Mouse (Mus musculus) embryonic facial prominence, embryonic 13.5 days (tissue): ENCODE measurements around the gene Myh9. TPM values are rescaled to one million over a fixed set of nuclear protein-coding genes. Genes with fewer than 3 reads are reported as not detected.
"Not testable (repeated sequence)": the region's sequence is repeated elsewhere in the genome, so short reads cannot be mapped to it uniquely, and the experiment has no call there.

Source experiments
- ATAC-seq: fragments of 200-750 bp; cut with Nextera tagmentation; 2 replicates; pipeline ENCODE4 v1.8.0; 2017; ENCODE audit warnings: low read depth; ENCODE audit not compliant: insufficient number of reproducible peaks, insufficient read depth, low FRiP score, low TSS enrichment
- H3K27ac ChIP-seq: fragments of 300-500 bp; sonication (generic); 2 replicates; pipeline ENCODE4 v1.5.1; 2015; ENCODE audit warnings: moderate library complexity, mild to moderate bottlenecking, inconsistent platforms
- H3K27me3 ChIP-seq: fragments of 300-500 bp; sonication (generic); 2 replicates; pipeline ENCODE4 v1.6.1; 2015; ENCODE audit warnings: mild to moderate bottlenecking, inconsistent platforms
- H3K36me3 ChIP-seq: fragments of 300-500 bp; sonication (generic); 2 replicates; pipeline ENCODE4 v1.6.1; 2015; ENCODE audit warnings: mild to moderate bottlenecking, inconsistent platforms
- H3K4me1 ChIP-seq: fragments of 300-500 bp; sonication (generic); 2 replicates; pipeline ENCODE4 v1.6.1; 2015; ENCODE audit warnings: inconsistent platforms
- H3K4me2 ChIP-seq: fragments of 300-500 bp; sonication (generic); 2 replicates; pipeline ENCODE4 v1.6.1; 2015; ENCODE audit warnings: moderate library complexity, mild to moderate bottlenecking, inconsistent platforms
- H3K4me3 ChIP-seq: fragments of 300-500 bp; sonication (generic); 2 replicates; pipeline ENCODE4 v1.5.1; 2015; ENCODE audit warnings: mild to moderate bottlenecking, inconsistent platforms
- H3K9ac ChIP-seq: fragments of 300-500 bp; sonication (generic); 2 replicates; pipeline ENCODE4 v1.6.1; 2015; ENCODE audit warnings: mild to moderate bottlenecking, inconsistent platforms
- H3K9me3 ChIP-seq: fragments of 300-500 bp; sonication (generic); 2 replicates; pipeline ENCODE4 v1.6.1; 2016; ENCODE audit warnings: inconsistent platforms
- WGBS: fragments of 180-500 bp; shearing (Covaris S2); methylation state at CpG from one replicate; pipeline ENCODE4 v1.1.7; 2015; ENCODE audit warnings: mixed read lengths; 5-methylcytosine and 5-hydroxymethylcytosine counted together
- polyA plus RNA-seq: library from polyadenylated mRNA; unstranded; fragments of >200 nt; fragmentation: Nextera tagmentation; extraction: Ambion mirVana; gene quantifications from 2 replicates; pipeline ENCODE4 v1.2.1, GENCODE M21; 2015

The Myh9 gene
- polyA plus RNA-seq, 1 experiment from 2014 or later = 36.2 TPM

DNA sequence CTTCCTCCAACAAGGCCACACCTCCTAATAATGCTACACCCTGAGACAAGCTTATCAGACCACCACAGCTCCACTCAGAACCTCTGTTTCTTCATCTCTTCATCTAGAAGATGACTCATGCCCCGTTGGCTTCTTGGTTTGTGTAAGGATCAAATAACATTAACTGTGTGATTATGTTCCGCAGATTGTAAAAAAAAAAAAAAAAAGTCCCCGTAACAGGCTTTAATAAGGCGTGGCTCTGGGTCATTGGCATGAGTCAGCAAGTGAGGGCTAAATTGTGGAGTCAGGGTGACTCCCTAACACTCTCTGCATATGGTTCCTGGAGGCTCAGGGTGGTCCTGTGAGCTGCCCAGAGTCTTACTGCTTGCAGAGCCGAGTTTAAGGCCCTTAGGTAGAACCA, 39.7 kb upstream of the Myh9 start:
- 39% methylated on average over 5 of the region's 5 CpGs for WGBS
- H3K27me3 ChIP-seq = no peaks in the 10 kb centered on the region
- H3K9me3 ChIP-seq = no peaks in the 10 kb centered on the region
- H3K9ac ChIP-seq = no peak overlapping the region
- H3K4me1 ChIP-seq = peaks cover 24% of the 10 kb centered on the region
- no peak overlapping the region for H3K4me2 ChIP-seq
- no peaks in the 10 kb centered on the region for H3K36me3 ChIP-seq
- ATAC-seq = no peak
- peak overlapping the region; percentile 84 for H3K27ac ChIP-seq
- H3K4me3 ChIP-seq = no peak overlapping the region

DNA sequence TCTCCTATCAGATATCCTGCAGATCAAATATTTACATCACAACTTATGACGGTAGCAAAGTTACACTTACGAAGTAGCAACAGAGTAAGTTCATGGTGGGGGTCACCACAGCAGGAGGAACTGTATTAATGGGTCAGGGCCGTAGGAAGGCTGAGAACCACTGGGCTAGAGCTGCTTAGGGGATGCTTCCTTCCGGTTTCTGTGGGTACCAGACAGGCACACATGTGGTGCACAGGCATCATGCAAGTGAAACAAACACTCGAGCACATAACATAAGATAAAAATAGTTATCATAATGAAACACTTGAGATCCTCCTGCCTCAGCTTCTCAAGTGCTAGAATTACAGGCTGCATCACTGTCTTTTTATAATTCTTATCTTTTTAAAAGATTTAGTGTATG, 38.8 kb upstream of the Myh9 start:
- no peaks in the 10 kb centered on the region for H3K36me3 ChIP-seq
- no peak for ATAC-seq
- H3K4me1 ChIP-seq = peaks cover 24% of the 10 kb centered on the region
- H3K4me2 ChIP-seq = no peak overlapping the region
- H3K9me3 ChIP-seq = no peaks in the 10 kb centered on the region
- no peak overlapping the region for H3K9ac ChIP-seq
- H3K4me3 ChIP-seq = no peak overlapping the region
- no peak overlapping the region for H3K27ac ChIP-seq
- WGBS = 83% methylated on average over 5 of the region's 5 CpGs
- H3K27me3 ChIP-seq = no peaks in the 10 kb centered on the region

DNA sequence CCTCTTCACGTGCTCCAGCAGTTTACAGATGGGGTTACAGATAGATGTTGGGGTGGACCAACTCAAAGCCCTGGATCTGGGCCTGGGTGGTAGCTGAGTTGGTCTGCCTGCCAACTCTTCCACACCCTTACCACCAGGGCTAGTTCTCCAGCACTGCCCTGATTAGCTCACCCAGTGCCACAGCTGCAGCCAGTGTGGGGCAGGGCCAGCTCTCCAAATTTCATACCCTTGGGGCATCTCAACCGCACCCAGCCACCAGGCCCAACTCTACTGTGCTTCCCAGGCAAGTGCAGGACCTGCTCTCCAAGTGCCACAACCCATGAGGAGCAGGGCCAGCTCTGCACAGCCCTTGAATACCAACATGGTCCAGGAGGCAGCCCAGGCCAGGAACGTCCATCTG, 37.8 kb upstream of the Myh9 start:
- Histone ChIP-seq H3K4me1 (peaks cover 24% of the 10 kb centered on the region), H3K36me3 (no peaks in the 10 kb centered on the region), H3K4me3 (no peak overlapping the region), H3K27me3 (no peaks in the 10 kb centered on the region), H3K9ac (no peak overlapping the region), H3K27ac (no peak overlapping the region), H3K9me3 (no peaks in the 10 kb centered on the region), H3K4me2 (no peak overlapping the region)
- no peak for ATAC-seq
- 80% methylated on average over 3 of the region's 3 CpGs for WGBS

DNA sequence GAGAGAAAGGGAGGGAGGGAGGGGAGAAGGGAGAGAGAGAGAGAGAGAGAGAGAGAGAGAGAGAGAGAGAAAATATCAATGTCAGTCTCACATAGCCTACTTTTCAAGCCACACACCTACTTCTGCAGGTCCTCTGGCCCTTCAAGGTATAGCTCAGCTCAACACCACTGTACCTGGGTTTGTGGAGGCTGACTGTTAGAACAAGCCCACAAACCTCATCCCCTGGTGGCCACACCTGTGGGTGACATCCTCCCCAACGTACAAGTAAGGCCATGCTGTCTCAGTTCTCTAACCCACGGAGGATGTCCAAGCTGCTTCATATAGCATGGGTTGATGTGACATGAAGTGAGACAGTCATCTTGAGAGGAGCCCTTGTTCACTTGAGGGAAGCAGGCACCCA, 35.2 kb upstream of the Myh9 start:
- no peak overlapping the region for H3K27ac ChIP-seq
- H3K27me3 ChIP-seq = no peaks in the 10 kb centered on the region
- no peaks in the 10 kb centered on the region for H3K9me3 ChIP-seq
- H3K36me3 ChIP-seq = no peaks in the 10 kb centered on the region
- WGBS = 72% methylated on average over 2 of the region's 2 CpGs
- H3K4me1 ChIP-seq = peaks cover 5% of the 10 kb centered on the region
- H3K4me3 ChIP-seq = no peak overlapping the region
- no peak overlapping the region for H3K9ac ChIP-seq
- no peak for ATAC-seq
- no peak overlapping the region for H3K4me2 ChIP-seq

DNA sequence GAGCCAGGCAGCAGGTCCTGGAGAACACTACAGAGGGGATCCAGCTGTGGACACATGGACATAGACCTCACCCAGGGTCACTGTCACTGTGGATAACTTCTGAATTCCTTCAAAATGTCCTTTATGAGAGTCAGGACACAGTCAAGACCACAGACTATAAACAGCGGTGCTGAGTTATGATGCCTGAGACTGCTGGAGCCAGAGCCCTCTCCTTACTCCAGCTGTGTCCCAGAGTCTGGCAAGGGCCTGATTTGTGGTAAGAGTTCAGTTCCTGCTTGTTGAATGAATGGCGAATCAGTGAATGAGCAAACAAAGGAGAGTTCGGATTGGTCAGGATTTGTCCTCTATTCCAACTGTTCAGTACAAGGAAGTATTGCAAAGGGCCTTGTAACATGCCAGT, 34.7 kb upstream of the Myh9 start:
- no peaks in the 10 kb centered on the region for H3K27me3 ChIP-seq
- H3K9me3 ChIP-seq = no peaks in the 10 kb centered on the region
- H3K9ac ChIP-seq = no peak overlapping the region
- no peaks in the 10 kb centered on the region for H3K36me3 ChIP-seq
- 77% methylated on average over 3 of the region's 3 CpGs for WGBS
- no peak for ATAC-seq
- H3K4me3 ChIP-seq = no peak overlapping the region
- no peak overlapping the region for H3K27ac ChIP-seq
- H3K4me2 ChIP-seq = no peak overlapping the region
- peaks cover under 1% of the 10 kb centered on the region; the same call in 1 of the 2 replicates for H3K4me1 ChIP-seq

DNA sequence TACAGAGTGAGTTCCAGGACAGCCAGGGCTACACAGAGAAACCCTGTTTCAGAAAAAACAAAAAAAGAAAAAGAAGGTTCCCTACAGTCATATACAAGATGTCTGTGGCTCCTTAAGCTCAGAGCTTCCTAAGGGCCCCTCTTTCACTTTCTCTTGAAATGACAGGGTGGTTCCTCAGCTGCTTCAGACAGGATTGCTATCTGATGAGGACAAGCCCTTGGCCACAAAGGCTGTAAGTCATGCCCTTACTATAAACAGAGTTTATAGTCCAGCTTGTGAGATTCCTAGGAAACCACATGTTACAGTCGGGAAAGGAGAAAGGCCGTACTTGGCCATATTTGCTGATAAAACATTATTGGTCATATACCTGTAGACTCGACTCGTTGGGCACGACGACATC, 34.0 kb upstream of the Myh9 start:
- H3K4me1 ChIP-seq = no peaks in the 10 kb centered on the region
- H3K9ac ChIP-seq = no peak overlapping the region
- no peaks in the 10 kb centered on the region for H3K9me3 ChIP-seq
- no peaks in the 10 kb centered on the region for H3K36me3 ChIP-seq
- H3K27me3 ChIP-seq = no peaks in the 10 kb centered on the region
- no peak overlapping the region for H3K4me3 ChIP-seq
- 93% methylated on average over 6 of the region's 6 CpGs for WGBS
- H3K27ac ChIP-seq = no peak overlapping the region
- no peak overlapping the region for H3K4me2 ChIP-seq
- ATAC-seq = no peak

DNA sequence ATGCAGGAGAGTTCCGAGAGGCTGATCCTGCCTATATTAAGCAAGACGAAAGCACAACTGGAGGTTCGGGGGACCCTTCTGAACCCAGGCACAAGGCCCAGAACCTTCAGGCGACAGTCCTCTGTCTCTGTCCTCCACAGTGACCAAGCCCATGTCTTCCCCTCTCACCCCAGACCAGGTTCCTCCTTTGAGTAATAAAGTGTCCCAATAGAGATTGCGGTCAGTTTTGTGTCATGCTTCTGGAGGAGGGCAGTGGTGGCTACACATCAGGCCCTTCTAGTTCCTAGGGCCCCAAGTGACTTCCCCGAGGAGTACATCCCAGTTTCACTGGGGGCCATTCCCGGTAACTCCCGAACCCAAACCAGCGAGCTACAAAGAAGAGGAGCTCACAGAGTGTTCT, 32.8 kb upstream of the Myh9 start:
- Histone ChIP-seq H3K4me2 (no peak overlapping the region), H3K4me3 (no peak overlapping the region), H3K9me3 (no peaks in the 10 kb centered on the region), H3K9ac (no peak overlapping the region), H3K36me3 (no peaks in the 10 kb centered on the region), H3K4me1 (no peaks in the 10 kb centered on the region), H3K27ac (no peak overlapping the region), H3K27me3 (no peaks in the 10 kb centered on the region)
- no peak for ATAC-seq
- WGBS = 93% methylated on average over 9 of the region's 9 CpGs

DNA sequence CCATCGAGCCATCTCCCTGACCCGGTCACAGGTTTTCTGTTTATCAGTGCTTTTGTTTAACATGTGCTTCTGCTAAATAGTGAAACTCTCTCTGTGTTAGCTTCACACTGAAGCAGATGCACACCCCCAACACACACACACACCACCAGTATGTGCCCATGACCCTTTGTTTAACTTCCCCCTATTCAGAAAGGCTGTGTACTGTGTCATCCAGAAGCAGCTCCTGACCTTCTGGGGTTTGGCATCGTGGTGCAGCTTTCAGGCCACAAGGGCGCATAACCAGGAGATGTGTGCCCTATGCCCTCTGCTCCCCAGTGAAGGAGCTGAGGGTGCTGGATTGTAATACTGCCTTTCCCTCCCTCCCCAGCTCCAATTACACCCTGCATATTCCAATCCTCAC, 32.3 kb upstream of the Myh9 start:
- no peaks in the 10 kb centered on the region for H3K27me3 ChIP-seq
- no peaks in the 10 kb centered on the region for H3K9me3 ChIP-seq
- WGBS = 67% methylated on average over 4 of the region's 4 CpGs
- no peak overlapping the region for H3K4me2 ChIP-seq
- no peak for ATAC-seq
- no peak overlapping the region for H3K4me3 ChIP-seq
- no peaks in the 10 kb centered on the region for H3K36me3 ChIP-seq
- H3K4me1 ChIP-seq = no peaks in the 10 kb centered on the region
- H3K9ac ChIP-seq = no peak overlapping the region
- no peak overlapping the region for H3K27ac ChIP-seq

DNA sequence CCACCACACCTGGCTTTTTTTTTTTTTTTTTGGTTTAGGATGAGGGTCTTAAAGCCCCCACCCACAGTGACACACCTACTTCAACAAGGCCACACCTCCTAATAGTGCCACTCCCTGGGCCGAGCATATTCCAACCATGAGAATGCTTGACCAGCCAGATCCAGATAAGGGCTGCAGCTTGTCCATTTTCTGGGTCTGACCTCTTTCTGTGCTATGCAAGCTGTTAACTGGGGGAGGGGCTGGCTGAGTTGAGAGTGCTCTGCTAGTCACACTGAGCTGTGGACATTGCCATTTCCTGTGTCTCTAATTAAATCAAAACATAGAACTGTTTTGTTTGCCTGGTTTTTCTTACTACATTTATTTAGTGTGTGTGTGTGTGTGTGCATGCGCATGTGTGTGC, 31.6 kb upstream of the Myh9 start:
- Histone ChIP-seq H3K27ac (no peak overlapping the region), H3K9ac (no peak overlapping the region), H3K4me1 (no peaks in the 10 kb centered on the region), H3K9me3 (no peaks in the 10 kb centered on the region), H3K4me2 (no peak overlapping the region), H3K36me3 (no peaks in the 10 kb centered on the region), H3K4me3 (no peak overlapping the region), H3K27me3 (no peaks in the 10 kb centered on the region)
- WGBS = 74% methylated on average over 2 of the region's 2 CpGs
- ATAC-seq = no peak

DNA sequence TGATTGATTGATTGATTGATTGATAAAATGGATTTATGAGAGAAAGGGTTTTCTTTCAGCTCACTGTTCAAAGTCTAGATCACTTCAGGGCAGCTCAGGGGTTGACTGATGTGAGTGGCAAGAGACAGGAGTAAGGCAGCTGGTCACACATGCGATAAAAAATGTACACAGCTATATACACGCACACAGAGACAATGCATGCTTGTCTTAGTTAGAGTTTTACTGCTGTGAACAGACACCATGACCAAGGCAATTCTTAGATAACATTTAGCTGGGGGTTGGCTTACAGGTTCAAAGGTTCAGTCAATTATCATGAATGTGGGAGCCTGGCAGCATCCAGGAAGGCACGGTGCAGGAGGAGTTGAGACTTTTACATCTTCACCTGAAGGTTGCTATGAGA, 31.0 kb upstream of the Myh9 start:
- H3K36me3 ChIP-seq = no peaks in the 10 kb centered on the region
- H3K27ac ChIP-seq = no peak overlapping the region
- 80% methylated on average over 3 of the region's 3 CpGs for WGBS
- H3K4me2 ChIP-seq = no peak overlapping the region
- H3K27me3 ChIP-seq = no peaks in the 10 kb centered on the region
- H3K9ac ChIP-seq = no peak overlapping the region
- no peak overlapping the region for H3K4me3 ChIP-seq
- no peaks in the 10 kb centered on the region for H3K4me1 ChIP-seq
- no peak for ATAC-seq
- H3K9me3 ChIP-seq = no peaks in the 10 kb centered on the region

DNA sequence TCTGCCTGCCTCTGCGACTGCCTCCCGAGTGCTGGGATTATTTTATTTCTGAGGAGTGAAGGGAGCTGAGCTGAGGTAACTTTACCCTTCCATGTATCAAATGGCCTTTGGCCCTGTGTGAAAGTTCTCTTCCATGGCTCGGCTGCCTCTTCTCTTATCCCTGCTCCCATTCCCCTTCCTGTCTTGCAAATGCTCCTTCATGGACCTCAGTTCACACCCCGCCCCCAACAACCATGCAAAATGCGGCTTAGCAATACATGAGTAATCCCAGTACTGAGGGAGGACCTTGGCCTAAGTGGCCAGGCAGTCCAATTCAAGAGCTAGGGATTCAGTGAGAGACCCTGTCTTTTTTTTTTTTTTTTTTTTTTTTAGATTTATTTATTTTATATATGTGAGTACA, 26.4 kb upstream of the Myh9 start:
- Histone ChIP-seq H3K4me3 (no peak overlapping the region), H3K36me3 (no peaks in the 10 kb centered on the region), H3K9me3 (no peaks in the 10 kb centered on the region), H3K4me1 (no peaks in the 10 kb centered on the region), H3K4me2 (no peak overlapping the region), H3K27ac (no peak overlapping the region), H3K27me3 (no peaks in the 10 kb centered on the region), H3K9ac (no peak overlapping the region)
- WGBS = 86% methylated on average over 5 of the region's 5 CpGs
- no peak for ATAC-seq

DNA sequence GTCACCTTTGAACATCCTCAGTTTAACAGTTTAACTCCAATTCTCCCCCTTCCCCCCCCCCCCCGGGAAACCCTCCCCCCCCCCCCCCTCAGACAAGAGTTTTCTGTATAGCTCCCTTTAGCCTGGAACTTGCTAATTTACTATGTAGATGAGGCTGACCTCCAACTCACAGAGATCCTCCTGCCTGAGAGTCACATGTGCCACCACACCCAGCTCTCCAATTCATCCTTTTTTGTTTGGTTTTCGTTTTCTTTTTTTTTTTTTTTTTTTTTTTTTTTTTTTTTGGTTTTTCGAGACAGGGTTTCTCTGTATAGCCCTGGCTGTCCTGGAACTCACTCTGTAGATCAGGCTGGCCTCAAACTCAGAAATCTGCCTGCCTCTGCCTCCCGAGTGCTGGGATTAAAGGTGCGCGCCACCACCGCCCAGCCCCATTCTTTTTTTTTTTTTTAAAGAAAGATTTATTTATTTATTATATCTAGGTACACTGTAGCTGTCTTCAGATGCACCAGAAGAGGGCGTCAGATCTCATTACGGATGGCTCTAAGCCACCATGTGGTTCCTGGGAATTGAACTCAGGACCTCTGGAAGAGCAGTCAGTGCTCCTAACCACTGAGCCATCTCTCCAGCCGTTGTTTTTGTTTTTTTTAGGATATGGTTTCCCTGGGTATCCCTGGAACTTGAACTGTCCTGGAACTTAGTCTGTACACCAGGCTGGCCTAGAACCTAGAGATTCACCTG, 25.4 kb upstream of the Myh9 start:
- not testable (repeated sequence) for H3K27me3 ChIP-seq, H3K4me1 ChIP-seq, H3K36me3 ChIP-seq, ATAC-seq, H3K4me3 ChIP-seq, H3K9ac ChIP-seq, H3K4me2 ChIP-seq, H3K9me3 ChIP-seq, H3K27ac ChIP-seq
- 80% methylated on average over 8 of the region's 10 CpGs for WGBS
